8 mouse cellular contexts compared by ENCODE assay signal in the genomic region with DNA sequence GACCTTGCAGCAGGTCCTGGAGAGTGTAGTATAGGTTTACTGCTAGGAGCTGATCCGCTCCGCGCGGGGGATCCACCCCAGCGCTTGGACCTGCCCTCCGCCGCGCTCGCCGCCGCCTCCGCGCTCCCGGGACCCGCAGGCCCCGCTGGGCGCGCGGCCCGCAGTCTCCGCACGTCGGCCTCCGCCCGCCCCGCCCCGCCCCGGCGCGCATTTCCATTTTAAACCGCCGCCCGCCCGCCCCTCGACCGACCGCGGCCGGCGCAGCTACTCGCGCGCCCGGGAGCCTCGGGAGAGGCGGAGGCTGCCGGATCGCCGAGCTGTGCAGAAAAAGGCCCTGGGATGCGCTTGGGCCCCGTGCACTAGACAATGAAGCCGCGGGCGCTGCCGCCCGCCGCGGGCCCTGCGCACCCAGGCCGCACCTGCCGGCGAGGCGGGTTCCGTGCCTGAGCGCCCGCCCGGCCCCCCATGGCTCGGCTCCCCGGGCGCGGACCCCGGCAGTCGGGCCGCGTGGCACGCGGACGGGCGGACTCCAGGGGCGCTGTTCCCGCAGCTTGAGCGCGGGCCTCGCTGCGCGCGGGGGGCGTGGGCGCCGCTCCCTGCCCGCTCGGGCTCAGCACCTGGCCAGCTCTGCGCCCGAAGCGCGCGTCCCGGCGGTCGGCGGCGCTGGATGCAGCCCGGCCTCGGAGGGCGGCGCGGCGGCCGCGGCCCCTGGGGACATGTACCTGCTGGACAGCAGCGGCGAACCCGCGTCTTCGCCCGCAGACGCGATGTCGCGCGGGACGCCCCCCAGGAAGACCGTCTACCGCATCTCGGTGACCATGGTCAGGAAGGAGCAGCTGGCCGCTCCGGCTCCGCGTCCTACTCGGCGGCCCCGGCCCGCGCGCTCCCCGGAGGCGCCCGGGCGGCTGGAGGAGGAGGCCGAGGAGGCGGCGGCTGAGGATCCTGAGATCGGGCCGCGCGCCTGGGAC.
DNase-seq lines count a peak whose midpoint lies in the region; ATAC-seq lines count a peak whose summit lies in the region.

No protein-coding gene starts in this region.

- peak overlapping the region; percentile 34; the same call in 1 of the 2 replicates for H3K27ac ChIP-seq in lung, embryonic 15.5 days

- intact Hi-C loops in heart, postnatal 36 days (cut with DNase I): loop anchor here (2.0 to 5.0 kb wide), 5 partner anchors 20 to 346 kb away; no protein-coding TSS in a partner anchor

- no peaks in the 10 kb centered on the region for H3K9me3 ChIP-seq in lung, embryonic 15.5 days

- peaks cover 21% of the 10 kb centered on the region for H3K27me3 ChIP-seq in lung, embryonic 15.5 days

- peak overlapping the region; percentile 99 for H3K4me2 ChIP-seq in lung, embryonic 15.5 days

- peak; percentile 77; the same call in 1 of the 2 replicates for ATAC-seq in lung, embryonic 15.5 days (ENCODE audit: borderline replicate concordance, extremely low read depth, low FRiP score, low TSS enrichment)

- peak; percentile 87 for DNase-seq in MN1 (ENCODE audit: low spot score)
- peak; percentile 82 to 95 for DNase-seq in cerebellum, adult 18-20 months
- peak; percentile 72 for DNase-seq in forelimb bud, embryonic 11.5 days (ENCODE audit: low read depth, low spot score)
- peak; percentile 86 to 87 for DNase-seq in heart, postnatal 36 days
- peak; percentile 75 to 87 for DNase-seq in layer of hippocampus, postnatal 10 days (ENCODE audit: low spot score in 2 of 2)
- DNase-seq in retina, adult 2 months (ENCODE audit: low read depth, low spot score): peak; percentile 72
- peak; percentile 62 to 79 for DNase-seq in urinary bladder, postnatal 36 days (ENCODE audit: low spot score in 2 of 2)

- H3K4me3 ChIP-seq in lung, embryonic 15.5 days: peak overlapping the region; percentile 61

- no peaks in the 10 kb centered on the region for H3K36me3 ChIP-seq in lung, embryonic 15.5 days

- peaks cover 38% of the 10 kb centered on the region for H3K4me1 ChIP-seq in lung, embryonic 15.5 days

- under 1% methylated on average over 130 of the region's 146 CpGs for WGBS in lung, embryonic 15.5 days

- peak overlapping the region; percentile 53 for H3K9ac ChIP-seq in lung, embryonic 15.5 days

Comparison
In these comparisons a context has a peak if more than half of its experiments do, and no peak if none do; other contexts are left out.
1. Peak in every context shown above with its lines: DNase-seq, ATAC-seq, H3K4me3 ChIP-seq and H3K27ac ChIP-seq.